Mouse (Mus musculus): ENCODE measurements around the gene Msi2. TPM values are rescaled to one million over a fixed set of nuclear protein-coding genes. Genes with fewer than 3 reads are reported as not detected.

Gene Msi2
- polyA plus RNA-seq, 1 experiment from 2014 or later, result 25.6 TPM

- H3K27ac ChIP-seq (ENCODE audit: low read depth, low read length), result peak overlapping the region; percentile 89
- H3K4me2 ChIP-seq (ENCODE audit: low read depth, low read length), result peak overlapping the region; percentile 42
- H3K4me3 ChIP-seq (ENCODE audit: low read depth, low read length), result 0 out of 2 replicates have a peak overlapping the region, but pooled peaks have one; percentile 8
- H3K9me3 ChIP-seq (ENCODE audit: control insufficient read depth, low read length), result no peaks in the 10 kb centered on the region
- no peaks in the 10 kb centered on the region for H3K27me3 ChIP-seq (ENCODE audit: control insufficient read depth, insufficient read depth, low read length)
- no peaks in the 10 kb centered on the region for H3K36me3 ChIP-seq (ENCODE audit: control insufficient read depth, insufficient read depth, low read length)
- peak overlapping the region; percentile 32 for H3K9ac ChIP-seq (replicated peaks; ENCODE audit: low read depth, low read length)
- WGBS, result 18% methylated on average over 9 of the region's 9 CpGs
- peak; percentile 38; the same call in 1 of the 2 replicates for ATAC-seq (ENCODE audit: low read depth)
- H3K4me1 ChIP-seq (ENCODE audit: control insufficient read depth, insufficient read depth, low read length), result peaks cover 21% of the 10 kb centered on the region
Measured at GRCm38 (mm10) chr11:88357325-88357724, 361.0 kb downstream of the Msi2 start.

- Histone ChIP-seq H3K27ac (ENCODE audit: low read depth, low read length) (peak overlapping the region; percentile 89), H3K4me3 (ENCODE audit: low read depth, low read length) (0 out of 2 replicates have a peak overlapping the region, but pooled peaks have one; percentile 8), H3K27me3 (ENCODE audit: control insufficient read depth, insufficient read depth, low read length) (no peaks in the 10 kb centered on the region), H3K9me3 (ENCODE audit: control insufficient read depth, low read length) (no peaks in the 10 kb centered on the region), H3K4me1 (ENCODE audit: control insufficient read depth, insufficient read depth, low read length) (peaks cover 21% of the 10 kb centered on the region), H3K4me2 (ENCODE audit: low read depth, low read length) (peak overlapping the region; percentile 42), H3K36me3 (ENCODE audit: control insufficient read depth, insufficient read depth, low read length) (no peaks in the 10 kb centered on the region), H3K9ac (replicated peaks; ENCODE audit: low read depth, low read length) (0 out of 2 replicates have a peak overlapping the region, but pooled peaks have one; percentile 25)
- ATAC-seq (ENCODE audit: low read depth), result peak; percentile 97
- 24% methylated on average over 8 of the region's 8 CpGs for WGBS
Measured at GRCm38 (mm10) chr11:88356598-88357290, 361.6 kb downstream of the Msi2 start.

- H3K36me3 ChIP-seq (ENCODE audit: control insufficient read depth, insufficient read depth, low read length), result no peaks in the 10 kb centered on the region
- no peaks in the 10 kb centered on the region for H3K27me3 ChIP-seq (ENCODE audit: control insufficient read depth, insufficient read depth, low read length)
- peak overlapping the region; percentile 89 for H3K27ac ChIP-seq (ENCODE audit: low read depth, low read length)
- peaks cover 21% of the 10 kb centered on the region for H3K4me1 ChIP-seq (ENCODE audit: control insufficient read depth, insufficient read depth, low read length)
- no peak overlapping the region for H3K4me3 ChIP-seq (ENCODE audit: low read depth, low read length)
- ATAC-seq (ENCODE audit: low read depth), result no peak
- H3K9ac ChIP-seq (replicated peaks; ENCODE audit: low read depth, low read length), result no peak overlapping the region
- 76% methylated on average over 12 of the region's 12 CpGs for WGBS
- no peak overlapping the region for H3K4me2 ChIP-seq (ENCODE audit: low read depth, low read length)
- H3K9me3 ChIP-seq (ENCODE audit: control insufficient read depth, low read length), result no peaks in the 10 kb centered on the region
Measured at GRCm38 (mm10) chr11:88356016-88356415, 362.3 kb downstream of the Msi2 start.

- Histone ChIP-seq H3K9ac (replicated peaks; ENCODE audit: low read depth, low read length) (no peak overlapping the region), H3K27ac (ENCODE audit: low read depth, low read length) (no peak overlapping the region), H3K36me3 (ENCODE audit: control insufficient read depth, insufficient read depth, low read length) (no peaks in the 10 kb centered on the region), H3K27me3 (ENCODE audit: control insufficient read depth, insufficient read depth, low read length) (no peaks in the 10 kb centered on the region), H3K9me3 (ENCODE audit: control insufficient read depth, low read length) (no peaks in the 10 kb centered on the region), H3K4me3 (ENCODE audit: low read depth, low read length) (no peak overlapping the region), H3K4me1 (ENCODE audit: control insufficient read depth, insufficient read depth, low read length) (peaks cover 21% of the 10 kb centered on the region), H3K4me2 (ENCODE audit: low read depth, low read length) (no peak overlapping the region)
- no peak for ATAC-seq (ENCODE audit: low read depth)
- 75% methylated on average over 9 of the region's 9 CpGs for WGBS
Measured at GRCm38 (mm10) chr11:88354771-88355170, 363.5 kb downstream of the Msi2 start.

GRCm38 (mm10) chr11:88351722-88352473, 366.4 kb downstream of the Msi2 start:
- Histone ChIP-seq H3K9me3 (ENCODE audit: control insufficient read depth, low read length) (no peaks in the 10 kb centered on the region), H3K4me3 (ENCODE audit: low read depth, low read length) (no peak overlapping the region), H3K27ac (ENCODE audit: low read depth, low read length) (0 out of 2 replicates have a peak overlapping the region, but pooled peaks have one; percentile 17), H3K4me2 (ENCODE audit: low read depth, low read length) (no peak overlapping the region), H3K9ac (replicated peaks; ENCODE audit: low read depth, low read length) (no peak overlapping the region), H3K4me1 (ENCODE audit: control insufficient read depth, insufficient read depth, low read length) (peaks cover 4% of the 10 kb centered on the region; the same call in 1 of the 2 replicates), H3K36me3 (ENCODE audit: control insufficient read depth, insufficient read depth, low read length) (no peaks in the 10 kb centered on the region; the same call in 1 of the 2 replicates), H3K27me3 (ENCODE audit: control insufficient read depth, insufficient read depth, low read length) (no peaks in the 10 kb centered on the region)
- WGBS, result 88% methylated on average over 3 of the region's 3 CpGs
- no peak for ATAC-seq (ENCODE audit: low read depth)

GRCm38 (mm10) chr11:88348690-88349089, 369.6 kb downstream of the Msi2 start:
- no peak overlapping the region for H3K4me3 ChIP-seq (ENCODE audit: low read depth, low read length)
- no peak overlapping the region for H3K27ac ChIP-seq (ENCODE audit: low read depth, low read length)
- H3K4me1 ChIP-seq (ENCODE audit: control insufficient read depth, insufficient read depth, low read length), result no peaks in the 10 kb centered on the region
- H3K9ac ChIP-seq (replicated peaks; ENCODE audit: low read depth, low read length), result no peak overlapping the region
- no peaks in the 10 kb centered on the region for H3K9me3 ChIP-seq (ENCODE audit: control insufficient read depth, low read length)
- no peaks in the 10 kb centered on the region for H3K27me3 ChIP-seq (ENCODE audit: control insufficient read depth, insufficient read depth, low read length)
- no peaks in the 10 kb centered on the region; the same call in 1 of the 2 replicates for H3K36me3 ChIP-seq (ENCODE audit: control insufficient read depth, insufficient read depth, low read length)
- 67% methylated on average over 23 of the region's 23 CpGs for WGBS
- no peak overlapping the region for H3K4me2 ChIP-seq (ENCODE audit: low read depth, low read length)
- no peak for ATAC-seq (ENCODE audit: low read depth)

- no peak overlapping the region for H3K27ac ChIP-seq (ENCODE audit: low read depth, low read length)
- H3K27me3 ChIP-seq (ENCODE audit: control insufficient read depth, insufficient read depth, low read length), result no peaks in the 10 kb centered on the region
- 73% methylated on average over 3 of the region's 3 CpGs for WGBS
- no peaks in the 10 kb centered on the region for H3K4me1 ChIP-seq (ENCODE audit: control insufficient read depth, insufficient read depth, low read length)
- no peak for ATAC-seq (ENCODE audit: low read depth)
- H3K4me3 ChIP-seq (ENCODE audit: low read depth, low read length), result no peak overlapping the region
- H3K9me3 ChIP-seq (ENCODE audit: control insufficient read depth, low read length), result no peaks in the 10 kb centered on the region
- no peak overlapping the region for H3K4me2 ChIP-seq (ENCODE audit: low read depth, low read length)
- no peaks in the 10 kb centered on the region; the same call in 1 of the 2 replicates for H3K36me3 ChIP-seq (ENCODE audit: control insufficient read depth, insufficient read depth, low read length)
- no peak overlapping the region for H3K9ac ChIP-seq (replicated peaks; ENCODE audit: low read depth, low read length)
Measured at GRCm38 (mm10) chr11:88348056-88348455, 370.3 kb downstream of the Msi2 start.

GRCm38 (mm10) chr11:88346066-88346465, 372.2 kb downstream of the Msi2 start:
- no peak overlapping the region for H3K9ac ChIP-seq (replicated peaks; ENCODE audit: low read depth, low read length)
- 83% methylated on average over 5 of the region's 5 CpGs for WGBS
- ATAC-seq (ENCODE audit: low read depth), result no peak
- H3K9me3 ChIP-seq (ENCODE audit: control insufficient read depth, low read length), result no peaks in the 10 kb centered on the region
- H3K27me3 ChIP-seq (ENCODE audit: control insufficient read depth, insufficient read depth, low read length), result no peaks in the 10 kb centered on the region
- H3K4me2 ChIP-seq (ENCODE audit: low read depth, low read length), result no peak overlapping the region
- no peak overlapping the region for H3K27ac ChIP-seq (ENCODE audit: low read depth, low read length)
- no peaks in the 10 kb centered on the region; the same call in 1 of the 2 replicates for H3K36me3 ChIP-seq (ENCODE audit: control insufficient read depth, insufficient read depth, low read length)
- H3K4me3 ChIP-seq (ENCODE audit: low read depth, low read length), result no peak overlapping the region
- no peaks in the 10 kb centered on the region for H3K4me1 ChIP-seq (ENCODE audit: control insufficient read depth, insufficient read depth, low read length)

GRCm38 (mm10) chr11:88337926-88338325, 380.4 kb downstream of the Msi2 start:
- Histone ChIP-seq H3K27me3 (ENCODE audit: control insufficient read depth, insufficient read depth, low read length) (no peaks in the 10 kb centered on the region), H3K9me3 (ENCODE audit: control insufficient read depth, low read length) (no peaks in the 10 kb centered on the region), H3K4me2 (ENCODE audit: low read depth, low read length) (no peak overlapping the region), H3K4me1 (ENCODE audit: control insufficient read depth, insufficient read depth, low read length) (no peaks in the 10 kb centered on the region), H3K9ac (replicated peaks; ENCODE audit: low read depth, low read length) (no peak overlapping the region), H3K4me3 (ENCODE audit: low read depth, low read length) (no peak overlapping the region), H3K36me3 (ENCODE audit: control insufficient read depth, insufficient read depth, low read length) (no peaks in the 10 kb centered on the region), H3K27ac (ENCODE audit: low read depth, low read length) (no peak overlapping the region)
- no peak for ATAC-seq (ENCODE audit: low read depth)
- 91% methylated on average over 3 of the region's 3 CpGs for WGBS

Data from neural tube, embryonic 14.5 days (tissue).